Mouse (Mus musculus) forebrain, postnatal 0 days (tissue): ENCODE results near the gene Sez6l2. TPM values are rescaled to one million over a fixed set of nuclear protein-coding genes. Genes with fewer than 3 reads are reported as not detected.

Source experiments
- ATAC-seq: fragments of 200-750 bp; cut with Nextera tagmentation; 2 replicates; pipeline ENCODE4 v1.8.0; 2017; ENCODE audit warnings: mild to moderate bottlenecking, moderate library complexity
- DNase-seq: peaks from one replicate; pipeline ENCODE4 v3.0.0-alpha.2; 2015
- H3K27ac ChIP-seq: fragments of 300-500 bp; sonication (generic); 2 replicates; pipeline ENCODE4 v1.5.1; 2014; ENCODE audit warnings: low read depth, mild to moderate bottlenecking, antibody characterized with exemption, low read length, moderate library complexity, mixed read lengths
- H3K27me3 ChIP-seq: fragments of 300-500 bp; sonication (generic); 2 replicates; pipeline ENCODE4 v1.6.1; 2014; ENCODE audit warnings: mild to moderate bottlenecking, low read length, mixed read lengths; ENCODE audit not compliant: insufficient read depth
- H3K36me3 ChIP-seq: fragments of 300-500 bp; sonication (generic); 2 replicates; pipeline ENCODE4 v1.6.1; 2014; ENCODE audit warnings: mild to moderate bottlenecking, moderate library complexity; ENCODE audit not compliant: insufficient read depth
- H3K4me1 ChIP-seq: fragments of 300-500 bp; sonication (generic); 2 replicates; pipeline ENCODE4 v1.6.1; 2014; ENCODE audit warnings: antibody characterized with exemption; ENCODE audit not compliant: insufficient read depth
- H3K4me2 ChIP-seq: fragments of 300-500 bp; sonication (generic); 2 replicates; pipeline ENCODE4 v1.6.1; 2014; ENCODE audit warnings: low read depth, mild to moderate bottlenecking, moderate library complexity
- H3K4me3 ChIP-seq: fragments of 300-500 bp; sonication (generic); 2 replicates; pipeline ENCODE4 v1.5.1; 2014; ENCODE audit warnings: low read depth, low read length, mixed read lengths
- H3K9ac ChIP-seq: fragments of 300-500 bp; sonication (generic); 2 replicates; pipeline ENCODE4 v1.6.1; 2014; ENCODE audit warnings: mild to moderate bottlenecking
- H3K9me3 ChIP-seq: fragments of 300-500 bp; sonication (generic); 2 replicates; pipeline ENCODE4 v1.6.1; 2016; ENCODE audit warnings: low read length
- CTCF ChIP-seq: sonication (generic); IDR thresholded peaks from 2 replicates; pipeline ENCODE4 v1.5.1; 2016; ENCODE audit warnings: antibody characterized with exemption, control low read depth, low read depth
- WGBS: fragments of 180-500 bp; shearing (Covaris S2); extraction: QIAGEN DNeasy Blood & Tissue Kit; methylation state at CpG from one replicate; pipeline ENCODE4 v1.1.7; 2014; 5-methylcytosine and 5-hydroxymethylcytosine counted together
- polyA plus RNA-seq: library from polyadenylated mRNA; unstranded; fragments of >200 nt; fragmentation: Nextera tagmentation; extraction: Ambion mirVana; gene quantifications from 2 replicates; pipeline ENCODE4 v1.2.1, GENCODE M21; 2015
- total RNA-seq: library from RNA; depleted of rRNA; stranded (reverse); fragments of >200 nt; gene quantifications from 2 replicates; pipeline ENCODE4 v1.2.3, GENCODE M21; 2014

Sez6l2 gene
- total and polyA plus RNA-seq, 2 experiments from 2014 or later = 45.3 to 160 TPM

DNA sequence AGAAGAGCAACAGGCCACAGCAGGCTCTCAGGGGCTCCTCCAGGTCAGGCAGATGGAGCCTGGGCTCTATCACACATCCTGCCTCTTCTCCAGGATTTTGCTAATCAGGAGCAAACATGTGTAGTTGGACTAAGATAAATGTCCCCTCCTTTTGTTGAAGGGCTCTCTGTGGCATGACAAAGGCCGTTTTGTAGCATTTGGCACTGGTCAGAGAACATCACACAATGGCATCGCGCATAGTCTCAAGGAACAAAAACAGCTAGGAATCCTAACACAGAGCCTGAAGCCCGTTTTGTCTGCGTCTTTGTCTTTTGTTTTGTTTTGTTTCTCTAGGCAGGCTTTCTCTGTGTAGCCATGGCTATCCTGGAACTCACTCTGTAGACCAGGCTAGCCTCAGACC is 26.4 kb upstream of the Sez6l2 start:
- Histone ChIP-seq H3K36me3 (no peaks in the 10 kb centered on the region), H3K4me2 (no peak overlapping the region), H3K4me3 (no peak overlapping the region), H3K27me3 (no peaks in the 10 kb centered on the region), H3K9me3 (no peaks in the 10 kb centered on the region), H3K27ac (no peak overlapping the region), H3K9ac (no peak overlapping the region), H3K4me1 (no peaks in the 10 kb centered on the region)
- no peak for TF ChIP-seq CTCF
- WGBS = 47% methylated on average over 5 of the region's 5 CpGs
- no peak for DNase-seq
- ATAC-seq = no peak

DNA sequence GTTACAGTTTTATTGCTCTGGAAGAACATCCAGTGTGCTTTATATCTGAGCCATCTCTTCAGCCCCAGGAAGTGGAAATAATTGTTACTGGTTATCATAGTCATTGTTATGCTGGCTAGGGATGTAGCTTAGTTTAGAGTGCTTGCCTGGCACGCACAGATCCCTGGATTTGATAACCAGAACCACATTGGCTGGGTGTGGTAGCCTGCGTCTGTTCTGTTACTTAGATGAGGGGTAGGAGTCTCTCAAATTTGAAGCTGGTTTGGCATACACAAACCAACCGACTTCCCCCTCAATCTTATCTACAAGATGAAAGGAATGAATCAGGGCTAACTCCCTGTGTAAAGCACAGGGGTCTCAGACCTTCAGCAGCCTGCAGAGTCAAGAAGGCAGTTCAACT is 24.1 kb upstream of the Sez6l2 start:
- TF ChIP-seq CTCF = no peak
- DNase-seq = no peak
- no peaks in the 10 kb centered on the region for H3K27me3 ChIP-seq
- no peak overlapping the region for H3K9ac ChIP-seq
- no peak for ATAC-seq
- no peak overlapping the region for H3K4me2 ChIP-seq
- H3K4me3 ChIP-seq = no peak overlapping the region
- 63% methylated on average over 3 of the region's 3 CpGs for WGBS
- no peaks in the 10 kb centered on the region for H3K36me3 ChIP-seq
- H3K4me1 ChIP-seq = peaks cover 8% of the 10 kb centered on the region; the same call in 1 of the 2 replicates
- no peak overlapping the region for H3K27ac ChIP-seq
- H3K9me3 ChIP-seq = no peaks in the 10 kb centered on the region

DNA sequence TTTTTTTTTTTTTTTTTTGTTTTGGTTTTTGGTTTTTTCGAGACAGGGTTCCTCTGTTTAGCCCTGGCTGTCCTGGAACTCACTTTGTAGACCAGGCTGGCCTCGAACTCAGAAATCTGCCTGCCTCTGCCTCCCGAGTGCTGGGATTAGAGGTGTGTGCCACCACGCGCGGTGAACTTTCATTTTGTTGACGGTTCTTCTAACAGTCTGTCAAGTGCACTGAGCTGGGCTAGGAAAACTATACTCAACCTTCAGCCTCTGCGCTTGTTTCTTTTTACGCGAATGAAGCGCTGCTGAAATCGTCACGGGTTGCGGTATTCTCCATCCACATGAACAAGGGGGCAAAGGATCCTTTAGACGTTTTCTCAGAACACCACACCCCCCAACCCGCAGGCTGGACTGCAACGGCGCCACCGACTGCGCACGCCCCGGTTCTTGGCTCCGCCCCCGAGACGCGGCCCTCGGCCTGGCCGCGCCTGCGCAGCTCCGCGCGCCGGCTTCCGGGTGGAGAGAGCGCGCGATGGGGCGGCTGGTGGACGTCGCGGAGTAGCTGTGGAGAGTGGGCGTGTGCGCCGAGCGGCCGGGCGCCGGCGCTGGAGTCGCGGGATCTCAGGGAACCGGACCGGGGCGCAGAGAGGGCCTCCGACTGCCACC is 21.9 kb upstream of the Sez6l2 start, which contains the start of gene Kctd13:
Gene Kctd13, plus strand, starts transcription at position 496 of the 654 bp plus-strand sequence.
- peak within 1 kb of the TSS; percentile 92 for H3K4me2 ChIP-seq
- H3K27me3 ChIP-seq = no peaks in the 10 kb centered on the region
- ATAC-seq (peak; percentile 98), DNase-seq (peak; percentile 94)
- no peak for TF ChIP-seq CTCF
- peaks cover 8% of the 10 kb centered on the region; the same call in 1 of the 2 replicates for H3K4me1 ChIP-seq
- WGBS = 4% methylated on average over 55 of the region's 56 CpGs
- H3K36me3 ChIP-seq = peaks cover 9% of the 10 kb centered on the region; the same call in 1 of the 2 replicates
- peak within 1 kb of the TSS; percentile 74 for H3K27ac ChIP-seq
- H3K4me3 ChIP-seq = peak within 1 kb of the TSS; percentile 81
- H3K9ac ChIP-seq = peak within 1 kb of the TSS; percentile 73
- no peaks in the 10 kb centered on the region for H3K9me3 ChIP-seq

DNA sequence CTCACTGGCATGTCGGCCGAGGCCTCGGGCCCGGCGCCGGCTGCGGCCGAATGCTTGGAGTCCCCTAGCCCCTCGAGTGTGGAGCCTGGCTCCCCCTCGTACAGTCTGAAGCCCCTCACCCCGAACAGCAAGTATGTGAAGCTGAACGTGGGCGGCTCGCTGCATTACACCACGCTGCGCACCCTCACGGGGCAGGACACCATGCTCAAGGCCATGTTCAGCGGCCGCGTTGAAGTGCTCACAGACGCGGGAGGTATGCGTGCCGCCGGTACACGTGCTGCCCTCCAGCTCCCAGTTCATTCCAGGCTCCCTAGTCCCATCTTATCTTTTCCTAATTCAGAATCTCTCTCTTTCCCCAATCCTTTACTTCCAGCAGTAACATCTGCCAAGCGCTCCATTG is 21.3 kb upstream of the Sez6l2 start:
- Histone ChIP-seq H3K9me3 (no peaks in the 10 kb centered on the region), H3K36me3 (peaks cover 11% of the 10 kb centered on the region; the same call in 1 of the 2 replicates), H3K4me1 (peaks cover 8% of the 10 kb centered on the region; the same call in 1 of the 2 replicates), H3K4me3 (peak overlapping the region; percentile 81), H3K9ac (peak overlapping the region; percentile 73), H3K4me2 (peak overlapping the region; percentile 92), H3K27me3 (no peaks in the 10 kb centered on the region), H3K27ac (peak overlapping the region; percentile 74)
- TF ChIP-seq CTCF = no peak
- ATAC-seq (peak; percentile 75), DNase-seq (no peak)
- WGBS = under 1% methylated on average over 27 of the region's 27 CpGs

DNA sequence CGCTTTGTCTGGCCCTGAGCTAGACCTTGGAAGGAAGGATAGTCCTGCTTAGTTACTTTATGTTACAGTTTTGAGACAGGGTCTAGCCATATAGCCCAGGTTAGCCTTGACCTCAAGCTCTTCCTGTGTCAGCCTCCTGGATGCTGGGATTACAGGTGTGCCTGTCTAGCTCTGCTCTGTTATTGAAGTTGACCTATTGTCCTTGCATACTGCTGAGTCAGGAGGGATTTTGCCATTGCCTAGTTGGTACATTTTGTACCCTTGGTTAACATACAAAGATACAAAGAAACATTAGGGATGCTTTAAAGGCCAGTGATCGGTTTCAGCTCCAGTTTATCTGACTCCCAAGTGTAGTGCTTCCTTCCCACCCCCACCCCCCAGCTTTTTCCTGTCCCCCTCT is 17.7 kb upstream of the Sez6l2 start:
- Histone ChIP-seq H3K4me1 (peaks cover 8% of the 10 kb centered on the region; the same call in 1 of the 2 replicates), H3K9ac (no peak overlapping the region), H3K9me3 (no peaks in the 10 kb centered on the region), H3K36me3 (peaks cover 30% of the 10 kb centered on the region), H3K4me3 (no peak overlapping the region), H3K27me3 (no peaks in the 10 kb centered on the region), H3K4me2 (no peak overlapping the region), H3K27ac (no peak overlapping the region)
- no peak for DNase-seq
- WGBS = 93% methylated on average over 2 of the region's 2 CpGs
- ATAC-seq = no peak
- TF ChIP-seq CTCF = no peak

DNA sequence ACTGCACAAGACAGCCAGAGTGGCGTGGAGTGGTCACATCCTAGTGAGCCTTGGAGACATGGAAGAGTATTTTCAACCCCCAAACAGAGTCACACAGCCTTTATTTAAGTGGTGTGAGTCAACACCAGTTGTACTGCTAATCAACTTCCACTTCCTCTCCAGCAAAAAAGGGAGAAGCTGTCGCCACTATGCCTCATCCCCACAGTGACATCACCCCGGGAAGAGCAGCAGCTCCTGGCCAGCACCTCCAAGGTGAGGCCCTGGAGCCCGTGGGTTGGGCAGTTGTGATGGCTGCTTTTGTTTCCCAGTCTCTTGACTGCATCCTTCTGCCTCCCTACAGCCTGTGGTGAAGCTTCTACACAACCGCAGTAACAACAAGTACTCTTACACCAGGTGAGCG is 9.2 kb upstream of the Sez6l2 start:
- Histone ChIP-seq H3K36me3 (peaks cover 55% of the 10 kb centered on the region), H3K9me3 (no peaks in the 10 kb centered on the region), H3K9ac (no peak overlapping the region), H3K4me2 (no peak overlapping the region), H3K27me3 (no peaks in the 10 kb centered on the region), H3K4me1 (no peaks in the 10 kb centered on the region), H3K4me3 (no peak overlapping the region), H3K27ac (no peak overlapping the region)
- DNase-seq = no peak
- TF ChIP-seq CTCF = no peak
- no peak for ATAC-seq
- WGBS = 51% methylated on average over 6 of the region's 6 CpGs

DNA sequence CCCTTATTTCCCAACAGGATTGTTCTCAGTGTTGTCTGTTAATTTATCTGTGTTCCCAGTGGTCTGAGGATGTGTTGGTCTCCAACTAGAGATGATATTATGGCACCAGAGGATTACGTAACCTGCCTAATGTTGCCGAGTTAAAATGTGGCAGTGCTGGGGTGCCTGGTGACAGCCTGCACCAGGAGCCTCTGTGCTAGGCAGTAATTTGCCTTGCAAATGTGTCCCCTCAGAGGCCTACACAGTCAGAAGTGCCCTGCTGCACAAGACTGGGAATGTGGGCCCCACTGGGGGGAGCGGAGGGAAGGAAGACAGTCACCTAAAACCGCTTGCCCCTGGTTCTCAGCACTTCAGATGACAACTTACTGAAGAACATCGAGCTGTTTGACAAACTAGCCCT is 8.6 kb upstream of the Sez6l2 start:
- H3K9ac ChIP-seq = no peak overlapping the region
- TF ChIP-seq CTCF = no peak
- no peak for ATAC-seq
- H3K4me3 ChIP-seq = no peak overlapping the region
- H3K36me3 ChIP-seq = peaks cover 57% of the 10 kb centered on the region
- H3K4me2 ChIP-seq = no peak overlapping the region
- WGBS = 63% methylated on average over 5 of the region's 5 CpGs
- no peak for DNase-seq
- no peaks in the 10 kb centered on the region for H3K4me1 ChIP-seq
- no peaks in the 10 kb centered on the region for H3K27me3 ChIP-seq
- no peak overlapping the region for H3K27ac ChIP-seq
- H3K9me3 ChIP-seq = no peaks in the 10 kb centered on the region
